Mouse (Mus musculus) C2C12 (cell line): ENCODE measurements around the gene Pla2g15. TPM values are rescaled to one million over a fixed set of nuclear protein-coding genes. Genes with fewer than 3 reads are reported as not detected.

Experiments used
- H3K27me3 ChIP-seq: one replicate; pipeline ENCODE4 v1.6.1; 2011; ENCODE audit not compliant: control insufficient read depth, insufficient read depth, insufficient read length
- H3K36me3 ChIP-seq: one replicate; pipeline ENCODE4 v1.6.1; 2011; ENCODE audit not compliant: control insufficient read depth, insufficient read depth
- H3K4me3 ChIP-seq: one replicate; pipeline ENCODE4 v1.5.1; 2011; ENCODE audit warnings: mild to moderate bottlenecking, control low read depth; ENCODE audit not compliant: poor library complexity, insufficient read depth, severe bottlenecking
- H3K79me2 ChIP-seq: one replicate; pipeline ENCODE4 v1.6.1; 2011; ENCODE audit not compliant: control insufficient read depth, insufficient read depth
- H3K79me3 ChIP-seq: one replicate; pipeline ENCODE4 v1.6.1; 2011; ENCODE audit warnings: low read depth, control low read depth
- H3ac ChIP-seq: one replicate; pipeline ENCODE3; 2011; ENCODE audit warnings: low read depth; ENCODE audit not compliant: control insufficient read depth, insufficient read length
- CEBPB ChIP-seq: IDR thresholded peaks from one replicate; pipeline ENCODE4 v1.6.1; 2011; ENCODE audit warnings: low read depth, mild to moderate bottlenecking, control low read depth, moderate library complexity
- CTCF ChIP-seq: IDR thresholded peaks from one replicate; pipeline ENCODE4 v1.5.1; 2011; ENCODE audit not compliant: control insufficient read depth, insufficient read depth, insufficient read length
- FOSL1 ChIP-seq: IDR thresholded peaks from one replicate; pipeline ENCODE4 v1.8.0; 2011; ENCODE audit warnings: mild to moderate bottlenecking, low read length; ENCODE audit not compliant: poor library complexity, insufficient read depth, severe bottlenecking
- MAX ChIP-seq: IDR thresholded peaks from one replicate; pipeline ENCODE4 v1.6.1; 2011; ENCODE audit warnings: mild to moderate bottlenecking, control low read depth
- MYOD1 ChIP-seq: IDR thresholded peaks from one replicate; pipeline ENCODE4 v1.6.1; 2011; ENCODE audit warnings: low read depth; ENCODE audit not compliant: control insufficient read depth, insufficient read length
- MYOG ChIP-seq: IDR thresholded peaks from one replicate; pipeline ENCODE4 v1.6.1; 2011; ENCODE audit not compliant: control insufficient read depth, insufficient read length; ENCODE audit errors: extremely low read depth
- USF1 ChIP-seq: IDR thresholded peaks from one replicate; pipeline ENCODE4 v1.6.1; 2011; ENCODE audit warnings: low read depth, mild to moderate bottlenecking, control low read depth, moderate library complexity
- polyA plus RNA-seq: library from polyadenylated mRNA; unstranded; fragments of >200 nt; fragmentation: generic; extraction: Trizol; gene quantifications from one replicate; pipeline ENCODE4 v1.2.1, GENCODE M21; 2012; ENCODE audit warnings: missing spikeins

Pla2g15 gene
- polyA plus RNA-seq, 1 experiment, result 13.0 TPM

DNA sequence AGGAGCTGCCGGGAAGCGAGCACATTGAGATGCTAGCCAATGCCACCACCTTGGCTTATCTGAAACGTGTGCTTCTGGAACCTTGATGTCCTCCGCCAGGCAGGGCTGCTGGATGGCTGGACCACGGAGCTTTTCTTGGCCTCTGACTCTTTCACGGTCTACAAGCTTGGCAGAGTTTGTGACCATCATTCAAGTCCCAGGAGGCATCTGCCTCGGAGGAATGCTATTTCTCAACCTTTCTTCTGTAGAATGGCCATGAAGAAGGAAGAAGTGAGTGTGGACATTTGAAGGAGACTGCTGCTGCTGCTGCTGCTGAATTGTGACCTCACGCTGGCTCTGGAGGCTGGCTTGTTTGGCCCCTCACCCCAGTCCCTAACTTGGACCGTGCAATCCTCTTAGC, 13.1 kb downstream of the Pla2g15 start:
- peaks cover 2% of the 10 kb centered on the region for H3K79me2 ChIP-seq

GRCm38 (mm10) chr8:106165460-106165859, 15.3 kb downstream of the Pla2g15 start:
- no peaks in the 10 kb centered on the region for H3K27me3 ChIP-seq
- H3K36me3 ChIP-seq, result peaks cover 15% of the 10 kb centered on the region
- TF ChIP-seq CEBPB, result no peak
- TF ChIP-seq CTCF, result peak; percentile 39

More for the DNA sequence above, 13.1 kb downstream of the Pla2g15 start:
- Histone ChIP-seq H3K36me3 (peaks cover 22% of the 10 kb centered on the region), H3K27me3 (no peaks in the 10 kb centered on the region), H3ac (no peak overlapping the region), H3K4me3 (no peak overlapping the region), H3K79me3 (no peaks in the 10 kb centered on the region)
- TF ChIP-seq USF1 (no peak), MYOD1 (no peak), FOSL1 (no peak), CTCF (no peak), MYOG (no peak), CEBPB (no peak), MAX (no peak)

GRCm38 (mm10) chr8:106168356-106169016, 18.3 kb downstream of the Pla2g15 start, which contains the start of gene Slc7a6:
Gene Slc7a6 (plus strand): TSS chr8:106168857.
- Histone ChIP-seq H3K4me3 (peak within 1 kb of the TSS; percentile 69), H3K36me3 (peaks cover 7% of the 10 kb centered on the region), H3K79me2 (peaks cover 55% of the 10 kb centered on the region), H3K27me3 (no peaks in the 10 kb centered on the region), H3K79me3 (peaks cover 36% of the 10 kb centered on the region), H3ac (peak within 1 kb of the TSS; percentile 90)
- TF ChIP-seq MYOD1, result no peak
- no peak for TF ChIP-seq MYOG
- no peak for TF ChIP-seq USF1
- TF ChIP-seq CTCF, result no peak
- no peak for TF ChIP-seq CEBPB
- no peak for TF ChIP-seq FOSL1
- TF ChIP-seq MAX, result peak; percentile 61

More at GRCm38 (mm10) chr8:106165460-106165859, 15.3 kb downstream of the Pla2g15 start:
- Histone ChIP-seq H3K79me2 (peaks cover 24% of the 10 kb centered on the region), H3K4me3 (no peak overlapping the region), H3ac (no peak overlapping the region), H3K79me3 (peaks cover 15% of the 10 kb centered on the region)

DNA sequence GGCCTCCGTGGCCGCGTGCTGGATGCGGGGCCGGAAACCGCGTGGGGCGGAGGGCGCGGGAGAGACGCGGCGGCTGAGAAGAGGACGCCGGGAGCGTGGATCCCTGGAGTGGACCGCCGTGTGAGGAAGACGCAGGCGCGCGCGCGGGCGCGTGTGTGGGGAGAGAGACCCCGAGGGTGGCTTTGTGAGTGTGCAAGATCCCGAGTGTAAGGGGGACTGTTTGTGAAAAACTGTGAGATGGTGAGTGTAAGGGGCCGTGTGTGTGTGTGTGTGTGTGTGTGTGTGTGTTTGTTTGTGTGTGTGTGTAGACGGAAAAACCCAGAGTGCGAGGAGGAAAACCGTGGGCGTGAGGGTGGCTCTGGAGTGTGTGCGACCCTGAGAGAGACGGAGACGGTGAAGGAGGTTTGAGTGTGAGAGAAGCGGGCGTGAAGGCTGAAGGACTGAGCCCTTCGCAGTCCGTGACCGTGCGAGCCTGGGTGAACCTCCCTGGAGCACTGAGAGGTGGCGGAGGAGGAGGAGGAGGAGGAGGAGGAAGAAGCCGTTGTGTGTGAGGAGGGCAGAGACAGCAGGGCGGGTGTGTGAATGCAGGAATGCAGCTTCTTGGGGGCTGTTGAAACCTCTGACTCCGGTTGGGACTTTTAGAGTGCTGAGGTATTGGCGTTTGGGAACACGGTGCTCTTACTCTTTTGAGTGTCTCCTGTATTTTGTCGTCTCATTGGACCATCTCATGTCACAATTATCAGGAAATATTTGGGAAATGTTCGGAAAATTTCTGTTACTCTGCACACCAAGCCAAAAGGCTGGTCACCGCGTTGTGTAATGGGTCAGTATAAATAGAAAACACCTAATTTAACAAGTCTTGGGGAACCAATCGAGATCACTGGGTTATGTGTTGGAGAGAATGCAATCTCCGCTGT, 19.1 kb downstream of the Pla2g15 start:
- TF ChIP-seq USF1 (no peak), FOSL1 (no peak), MYOG (no peak), MAX (peak; percentile 1)
- H3K4me3 ChIP-seq, result peak overlapping the region; percentile 69
- H3K79me2 ChIP-seq, result peaks cover 62% of the 10 kb centered on the region
- H3K27me3 ChIP-seq, result no peaks in the 10 kb centered on the region
- peaks cover 4% of the 10 kb centered on the region for H3K36me3 ChIP-seq
- H3K79me3 ChIP-seq, result peaks cover 44% of the 10 kb centered on the region
- peak overlapping the region; percentile 90 for H3ac ChIP-seq

DNA sequence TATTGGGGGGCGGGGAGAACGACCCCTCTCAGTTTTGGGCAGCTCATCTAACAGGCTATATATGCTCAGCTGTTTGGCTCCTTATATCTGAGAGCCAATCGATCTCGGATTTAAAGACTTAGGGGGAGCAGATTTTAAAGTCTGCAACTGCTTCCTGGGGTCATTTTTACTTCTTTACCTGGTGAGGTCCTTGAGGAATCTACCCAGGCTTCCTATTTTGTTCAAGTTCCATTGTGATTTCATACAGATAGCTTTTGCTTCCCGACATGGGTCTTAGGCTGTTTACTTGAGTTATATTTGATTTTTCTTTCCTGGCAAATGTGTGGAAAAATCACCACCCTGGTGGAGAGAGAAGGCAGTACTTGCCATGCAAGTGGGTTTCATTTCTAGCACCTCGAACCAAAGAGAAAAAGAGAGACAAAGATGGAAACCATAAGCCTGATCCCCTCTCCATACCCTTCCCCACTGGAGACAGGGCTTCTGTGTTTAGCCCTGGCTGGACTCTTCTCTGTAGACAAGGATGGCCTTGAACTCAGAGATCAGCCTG, 19.8 kb downstream of the Pla2g15 start:
- Histone ChIP-seq H3K36me3 (no peaks in the 10 kb centered on the region), H3K4me3 (peak overlapping the region; percentile 69), H3K79me2 (peaks cover 70% of the 10 kb centered on the region), H3K79me3 (peaks cover 51% of the 10 kb centered on the region), H3K27me3 (no peaks in the 10 kb centered on the region), H3ac (peak overlapping the region; percentile 90)
- no peak for TF ChIP-seq CEBPB
- no peak for TF ChIP-seq MAX
- TF ChIP-seq USF1, result no peak
- TF ChIP-seq FOSL1, result no peak
- no peak for TF ChIP-seq CTCF
- TF ChIP-seq MYOG, result no peak
- TF ChIP-seq MYOD1, result no peak
